Mouse (Mus musculus) bone marrow, adult 2 months (tissue): ENCODE data around the gene Gm49405.

ENCODE experiments used
- CTCF ChIP-seq: fragments of 200-500 bp; IDR thresholded peaks from 2 replicates; pipeline ENCODE4 v1.5.1; 2011; ENCODE audit warnings: low read length, control low read depth; ENCODE audit not compliant: control insufficient read depth, insufficient read depth
- POLR2A ChIP-seq: fragments of 200-500 bp; IDR thresholded peaks from 2 replicates; pipeline ENCODE4 v1.6.1; 2011; ENCODE audit warnings: low read depth, mild to moderate bottlenecking, control low read depth, low read length, borderline replicate concordance; ENCODE audit not compliant: control insufficient read depth

DNA sequence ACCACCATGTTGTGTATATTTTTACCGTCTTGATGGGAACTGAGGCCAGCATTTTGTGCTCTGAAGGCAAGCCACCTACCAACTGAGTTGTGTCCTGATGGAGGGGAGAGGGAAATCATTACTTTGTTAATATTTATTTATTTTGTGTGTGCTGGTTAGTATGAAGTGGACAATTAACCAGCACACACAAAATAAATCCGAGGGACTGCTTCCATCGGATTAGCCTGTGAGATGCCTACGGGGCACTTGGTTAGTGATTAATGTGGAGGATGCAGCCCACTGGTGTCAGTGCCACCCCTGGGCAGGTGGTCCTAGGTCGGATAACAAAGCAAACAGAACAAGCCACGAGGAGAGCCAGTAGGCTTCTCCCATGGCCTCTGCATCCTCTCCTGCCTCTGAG lies 5.5 kb upstream of the Gm49405 start:
- TF ChIP-seq CTCF (no peak), POLR2A (no peak)
